Mouse (Mus musculus) liver, postnatal 0 days (tissue): ENCODE results near the gene Syt13.

Source experiments
- CTCF ChIP-seq: sonication (generic); IDR thresholded peaks from 2 replicates; pipeline ENCODE4 v1.5.1; 2016; ENCODE audit warnings: antibody characterized with exemption, low read depth
- EP300 ChIP-seq: IDR thresholded peaks from 2 replicates; pipeline ENCODE4 v1.6.1; 2016; ENCODE audit warnings: antibody characterized with exemption, low read depth, mild to moderate bottlenecking

DNA sequence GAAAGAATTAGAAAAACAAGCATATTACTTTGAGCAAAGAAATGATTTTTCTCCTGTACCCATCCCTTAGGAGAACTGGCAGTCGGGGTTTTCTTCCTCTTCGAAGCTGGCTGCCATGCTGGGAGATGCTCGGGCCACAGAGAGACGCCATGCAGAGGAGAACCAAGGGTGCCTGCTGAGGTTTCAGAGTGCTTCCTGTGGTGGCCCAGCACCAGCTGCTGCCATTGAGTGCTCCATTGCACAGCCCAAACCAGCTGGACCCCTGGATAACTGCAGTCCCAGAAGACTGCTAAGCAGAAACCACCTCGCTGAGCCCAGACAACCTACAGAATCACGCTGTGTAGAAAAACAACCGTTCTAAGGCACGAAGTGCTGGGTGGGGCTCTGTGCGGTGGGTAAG is 1.6 kb upstream of the Syt13 start:
- TF ChIP-seq CTCF (no peak), EP300 (no peak)
